Mouse (Mus musculus): Measurements from ENCODE around the gene Xlr5a.
"Not testable (repeated sequence)": the region's sequence is repeated elsewhere in the genome, so short reads cannot be mapped to it uniquely, and the experiment has no call there.

The Xlr5a gene

DNA sequence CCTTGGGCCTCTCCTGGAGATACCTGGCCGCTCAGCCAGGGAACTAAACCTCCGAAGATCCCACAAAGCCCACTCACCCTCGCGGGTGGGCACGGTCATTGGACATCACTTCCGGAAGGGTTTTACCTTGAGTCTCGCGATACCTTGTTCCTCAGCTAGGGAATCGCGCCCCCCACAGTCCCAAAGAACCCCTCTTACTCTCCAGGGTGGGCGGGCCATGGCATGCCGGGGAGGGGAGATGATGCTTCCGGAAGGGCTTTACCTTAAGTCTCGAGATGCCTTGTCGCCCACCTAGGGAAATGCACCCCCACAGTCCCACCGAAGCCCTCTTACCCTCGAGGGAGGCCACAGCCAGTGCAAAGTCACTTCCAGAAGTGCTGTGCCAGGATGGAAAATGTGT lies at the start of gene Xlr5a, which contains the start of gene Xlr5c:
Gene Xlr5a (minus strand): TSS at position 101 of the 400 bp plus-strand sequence.
Gene Xlr5c (minus strand): TSS at position 101 of the 400 bp plus-strand sequence.
- not testable (repeated sequence) for DNase-seq

DNA sequence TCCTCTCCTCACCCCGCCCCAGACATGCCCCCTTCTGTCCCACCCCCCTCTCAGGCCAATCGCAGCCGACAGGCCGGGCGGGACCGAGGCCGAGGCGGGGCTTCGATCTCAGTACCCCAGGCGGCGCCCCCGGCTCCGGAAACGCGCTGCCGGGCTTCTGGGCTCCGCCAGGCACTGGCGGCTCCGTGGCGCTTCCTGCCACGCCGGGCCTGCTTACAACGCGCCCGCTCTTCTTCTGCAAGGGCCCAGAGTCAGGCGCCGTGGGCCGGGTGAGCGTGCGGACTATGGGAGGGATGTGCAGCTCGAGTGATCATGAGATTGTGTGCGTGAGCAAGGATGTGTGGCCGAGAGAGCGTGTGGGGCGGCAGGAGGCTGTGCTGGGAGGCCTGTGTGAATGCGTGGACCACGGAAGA lies 49.7 kb upstream of the Xlr5a start, which contains the start of gene Zfp275:
Gene Zfp275 (plus strand): TSS at position 139 of the 413 bp plus-strand sequence.
- DNase-seq, result peak; percentile 80 to 84

DNA sequence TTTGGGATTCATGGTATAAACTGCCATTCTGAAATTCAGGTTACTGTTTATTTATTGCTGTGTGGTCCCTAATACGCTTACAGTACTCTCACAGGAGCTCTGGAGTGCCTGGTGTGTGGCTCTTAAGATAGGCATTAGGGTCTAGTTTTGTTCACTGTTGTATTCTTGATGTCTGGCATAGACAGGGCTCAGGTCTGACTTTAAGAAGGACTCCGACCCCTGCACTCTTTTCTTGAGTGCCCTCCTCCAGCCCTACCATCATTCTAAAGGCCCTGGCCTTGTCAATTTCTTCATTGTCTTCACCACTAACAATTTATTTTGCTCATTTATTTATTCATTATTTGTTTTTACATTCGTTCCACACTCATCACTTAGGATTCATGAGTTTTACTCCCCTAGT lies 49.3 kb upstream of the Xlr5a start:
- DNase-seq, result no peak

DNA sequence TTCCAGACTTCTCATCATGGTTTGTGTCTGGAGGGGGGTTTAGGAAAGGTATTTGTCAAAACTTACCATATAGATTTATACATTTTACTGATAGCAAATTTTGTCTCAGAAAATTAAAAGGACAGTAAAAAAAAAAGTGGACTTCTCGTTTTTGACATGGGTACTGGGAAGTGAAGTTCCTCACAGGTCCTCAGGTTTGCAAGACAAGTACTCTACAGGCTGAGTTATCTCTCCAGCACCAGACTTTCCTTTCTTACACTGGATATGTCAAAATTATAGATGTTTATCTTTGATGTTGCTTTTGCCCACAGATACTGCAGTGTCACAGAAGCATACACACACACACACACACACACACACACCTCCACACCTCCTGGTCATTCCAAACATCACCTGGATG lies 48.7 kb upstream of the Xlr5a start:
- DNase-seq, result no peak

DNA sequence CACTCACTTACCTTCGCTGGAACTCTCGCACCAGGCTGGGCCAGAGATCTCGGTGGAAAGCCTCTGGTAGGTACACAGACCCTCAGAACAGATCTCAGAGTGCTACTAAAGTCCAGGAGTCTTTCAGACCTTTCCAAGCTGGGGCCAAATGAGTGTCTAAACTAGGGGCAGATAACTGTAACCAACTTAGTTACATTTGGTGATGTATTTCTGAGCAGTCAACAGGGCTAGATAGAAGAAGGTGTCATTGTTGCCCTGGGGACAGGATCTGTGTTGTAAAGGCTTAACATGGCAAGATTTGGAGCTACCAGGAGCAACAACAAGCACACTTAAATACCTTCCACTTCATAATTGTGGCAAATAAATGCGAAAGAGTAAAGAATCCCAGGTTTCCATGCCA lies 44.0 kb upstream of the Xlr5a start, which contains the start of gene Gm45015:
Gene Gm45015 (minus strand): TSS at position 101 of the 400 bp plus-strand sequence.
- no peak for DNase-seq

DNA sequence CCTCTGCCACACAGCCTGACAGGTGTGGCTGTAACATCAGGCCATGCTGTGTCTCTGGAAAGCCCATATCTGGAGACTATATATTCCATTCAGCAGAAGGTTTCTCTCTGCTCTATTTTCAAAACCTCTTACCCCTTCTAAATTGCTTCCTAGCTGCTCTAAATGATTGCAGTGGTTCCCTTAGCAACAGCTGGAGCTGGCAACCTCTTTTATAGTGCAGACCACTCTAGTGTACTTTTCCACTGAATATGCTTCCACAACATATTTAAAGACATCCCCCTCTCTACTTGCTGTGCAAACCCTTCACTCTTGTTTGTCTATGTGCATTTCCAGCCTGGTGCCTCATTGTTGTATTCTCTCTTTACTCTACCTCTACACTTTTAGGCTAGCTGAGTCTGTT lies 40.8 kb upstream of the Xlr5a start:
- no peak for DNase-seq

DNA sequence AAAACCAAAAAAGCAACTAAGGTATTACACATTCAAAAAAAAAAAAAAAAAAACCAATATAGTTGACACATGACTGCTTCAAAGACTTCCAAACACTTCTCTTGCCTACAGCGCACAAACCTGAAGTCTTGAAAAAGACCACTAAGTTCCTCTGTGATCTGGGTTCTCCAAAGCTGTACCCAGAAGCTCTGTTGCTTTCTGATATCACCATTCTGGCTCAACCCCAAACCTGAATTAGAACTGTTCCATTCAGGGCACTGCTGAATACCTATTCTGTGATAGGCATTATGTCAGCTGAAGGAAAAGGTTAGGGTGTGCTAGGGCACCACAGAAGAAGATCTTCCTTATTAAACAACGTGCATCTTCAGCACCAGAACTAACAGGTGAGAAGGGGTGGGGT lies 34.4 kb upstream of the Xlr5a start:
- no peak for DNase-seq

DNA sequence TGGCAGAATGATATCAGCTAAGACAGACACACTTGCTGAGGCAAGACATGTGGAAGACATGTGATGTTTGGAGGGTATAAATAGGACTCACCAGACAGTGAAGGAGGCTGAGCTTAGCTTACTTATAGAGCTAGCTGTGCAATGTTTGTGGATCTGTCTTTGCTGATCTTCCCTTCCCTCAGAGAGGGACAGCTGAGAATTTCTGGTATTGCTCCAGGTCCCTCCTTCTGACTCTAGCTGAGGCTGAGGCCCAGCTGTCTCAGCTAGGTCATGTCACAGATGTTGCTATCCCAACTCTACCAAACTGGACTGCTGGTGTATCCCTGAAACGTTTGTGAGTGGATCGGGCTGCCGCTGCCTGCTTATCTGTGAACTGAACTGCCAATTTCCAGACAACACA lies 28.3 kb upstream of the Xlr5a start:
- DNase-seq, result no peak

DNA sequence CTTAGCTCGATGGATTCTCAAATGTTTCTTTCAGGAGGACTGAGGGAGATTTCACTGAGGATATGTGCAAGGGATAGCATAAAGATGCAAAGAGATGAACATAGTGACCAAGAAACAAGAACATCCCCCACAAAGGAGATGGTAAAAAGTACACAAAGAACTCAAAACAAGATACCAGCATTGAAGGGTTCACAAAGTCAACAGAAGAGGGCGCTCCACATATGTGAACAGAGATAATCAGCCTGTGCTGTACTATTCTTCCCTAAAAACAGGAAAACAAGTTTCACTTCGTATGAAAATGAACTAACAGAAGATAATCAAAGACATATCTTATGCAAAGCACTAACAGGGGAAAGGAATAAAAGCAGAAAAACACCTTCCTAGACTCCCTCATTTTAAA lies 19.7 kb upstream of the Xlr5a start:
- peak in 1 of 2 experiments; percentile 21 for DNase-seq

DNA sequence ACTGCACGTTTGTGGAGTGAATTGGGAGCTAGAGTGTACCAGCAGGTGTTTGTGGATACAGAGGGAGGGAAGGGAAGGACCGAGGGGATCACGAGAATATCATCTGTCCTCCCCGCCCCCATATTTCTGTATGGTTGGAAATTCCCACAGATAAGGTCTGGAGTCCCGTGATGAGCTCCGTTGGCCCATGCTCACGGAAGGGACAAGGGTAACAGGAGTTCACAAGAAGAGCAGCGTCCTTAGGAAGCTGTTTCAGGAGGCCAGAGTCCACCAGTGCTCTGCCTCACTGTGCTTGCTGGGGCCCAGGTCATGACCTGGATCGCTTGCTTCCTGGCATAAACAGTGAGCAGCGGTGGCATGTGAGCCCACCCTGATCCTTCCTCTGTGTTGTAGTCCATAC lies 3.0 kb upstream of the Xlr5a start:
- not testable (repeated sequence) for DNase-seq

DNA sequence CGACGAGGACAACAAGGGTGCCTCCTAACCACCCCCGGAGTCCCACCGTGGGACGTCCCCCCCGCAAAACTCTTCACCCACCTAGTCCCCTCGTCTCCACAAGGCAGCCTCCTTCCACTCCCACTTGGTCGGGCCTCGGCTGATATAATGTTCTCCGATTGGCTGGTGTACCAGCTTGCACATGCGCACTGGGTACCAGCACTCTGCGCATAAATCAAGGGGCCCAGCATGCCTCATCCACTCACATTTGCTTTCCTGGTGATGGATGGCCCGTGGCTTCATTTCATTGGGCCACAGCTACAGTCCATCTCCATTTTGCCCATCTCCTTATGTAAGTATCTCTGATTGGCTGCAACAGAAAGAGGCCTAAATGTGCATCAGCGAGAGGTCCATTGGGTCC lies 27.5 kb downstream of the Xlr5a start, which contains the start of gene Xlr3c:
Gene Xlr3c (minus strand): TSS at position 121 of the 400 bp plus-strand sequence.
- not testable (repeated sequence) for DNase-seq

DNA sequence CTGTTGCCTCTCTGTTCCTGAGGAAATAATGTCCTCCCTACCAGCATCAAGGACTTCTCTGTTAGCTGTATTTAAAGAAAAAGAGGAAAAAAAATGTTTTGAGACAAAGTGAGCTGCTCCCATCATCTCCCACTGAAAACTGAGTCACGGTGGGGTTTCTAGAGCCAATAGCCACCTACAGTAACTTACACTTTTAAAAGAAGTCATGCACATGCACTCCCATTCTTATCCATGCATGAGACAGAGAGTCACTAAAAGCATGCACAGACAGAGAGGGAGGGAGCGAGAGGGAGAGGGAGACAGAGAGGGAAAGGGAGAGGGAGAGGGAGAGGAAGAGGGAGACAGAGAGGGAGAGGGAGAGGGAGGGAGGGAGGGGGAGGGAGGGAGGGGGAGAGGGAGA lies 30.3 kb downstream of the Xlr5a start:
- DNase-seq, result not testable (repeated sequence)

DNA sequence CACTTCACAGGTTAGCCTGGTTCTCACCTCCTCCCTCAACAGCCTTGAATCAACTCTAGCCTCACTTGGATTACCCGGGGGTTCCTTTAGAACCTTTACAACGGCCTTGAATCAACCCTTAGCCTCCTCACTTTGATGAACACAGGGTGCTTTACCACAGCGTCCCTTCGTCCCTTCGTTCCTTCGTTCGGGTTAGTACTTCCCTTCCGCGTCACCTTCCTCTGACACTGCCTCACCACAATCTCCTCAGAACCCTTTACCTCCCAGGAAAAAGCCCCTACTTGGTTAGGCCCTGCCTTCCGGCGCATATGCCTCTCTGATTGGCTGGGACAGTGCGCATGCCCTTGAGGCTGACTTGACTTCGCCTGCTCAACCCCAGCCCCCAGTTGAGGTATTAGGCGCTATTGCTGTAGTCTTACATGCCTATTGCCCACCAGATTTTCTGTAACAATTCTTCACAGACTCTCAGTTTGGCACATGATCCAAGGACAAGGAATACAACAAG lies 49.9 kb downstream of the Xlr5a start, which contains the start of gene Xlr4c:
Gene Xlr4c (minus strand): TSS at position 310 of the 505 bp plus-strand sequence.
- not testable (repeated sequence) for DNase-seq

DNA sequence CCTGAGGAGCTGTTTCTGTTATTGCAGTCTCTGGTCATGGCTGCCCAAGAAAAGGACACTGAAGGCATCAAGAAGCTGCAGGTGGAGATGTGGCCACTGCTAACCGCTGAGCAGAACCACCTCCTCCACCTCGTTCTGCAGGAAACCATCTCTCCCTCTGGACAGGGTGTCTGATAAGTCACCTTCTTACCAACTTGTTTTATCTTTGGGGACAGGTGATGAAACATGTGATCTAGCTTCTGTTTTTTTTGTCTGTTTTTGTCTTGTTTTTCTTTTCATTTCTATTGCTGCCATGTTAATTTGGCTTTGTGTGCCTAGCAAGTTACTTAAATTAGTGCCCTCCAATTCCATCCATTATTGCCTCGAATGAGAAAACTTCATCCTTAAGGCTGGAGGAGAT lies 63.5 kb downstream of the Xlr5a start:
- DNase-seq, result no peak

DNA sequence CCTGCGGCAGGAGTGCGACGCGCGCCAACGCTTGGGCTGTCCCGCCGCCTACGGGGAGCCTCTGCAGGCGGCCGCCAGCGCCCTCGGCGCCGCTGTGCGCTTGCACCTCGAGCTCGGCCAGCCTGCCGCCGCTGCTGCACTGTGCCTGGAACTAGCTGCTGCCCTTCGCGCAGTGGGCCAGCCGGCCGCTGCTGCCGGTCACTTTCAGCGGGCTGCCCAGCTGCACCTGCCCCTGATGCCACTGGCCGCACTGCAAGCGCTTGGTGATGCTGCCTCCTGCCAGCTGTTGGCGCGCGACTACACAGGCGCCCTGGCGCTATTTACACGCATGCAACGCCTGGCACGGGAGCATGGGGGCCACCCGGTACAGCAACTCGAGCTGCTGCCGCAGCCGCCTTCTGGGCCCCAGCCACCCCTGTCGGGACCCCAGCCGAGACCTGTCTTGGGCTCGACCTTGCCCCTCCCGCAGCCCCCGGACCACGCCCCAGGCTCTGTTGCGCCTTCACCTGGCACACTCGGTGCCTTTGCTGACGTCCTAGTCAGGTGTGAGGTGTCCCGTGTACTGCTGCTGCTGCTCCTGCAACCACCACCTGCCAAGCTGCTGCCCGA lies 64.1 kb downstream of the Xlr5a start:
- peak; percentile 54 to 59 for DNase-seq

DNA sequence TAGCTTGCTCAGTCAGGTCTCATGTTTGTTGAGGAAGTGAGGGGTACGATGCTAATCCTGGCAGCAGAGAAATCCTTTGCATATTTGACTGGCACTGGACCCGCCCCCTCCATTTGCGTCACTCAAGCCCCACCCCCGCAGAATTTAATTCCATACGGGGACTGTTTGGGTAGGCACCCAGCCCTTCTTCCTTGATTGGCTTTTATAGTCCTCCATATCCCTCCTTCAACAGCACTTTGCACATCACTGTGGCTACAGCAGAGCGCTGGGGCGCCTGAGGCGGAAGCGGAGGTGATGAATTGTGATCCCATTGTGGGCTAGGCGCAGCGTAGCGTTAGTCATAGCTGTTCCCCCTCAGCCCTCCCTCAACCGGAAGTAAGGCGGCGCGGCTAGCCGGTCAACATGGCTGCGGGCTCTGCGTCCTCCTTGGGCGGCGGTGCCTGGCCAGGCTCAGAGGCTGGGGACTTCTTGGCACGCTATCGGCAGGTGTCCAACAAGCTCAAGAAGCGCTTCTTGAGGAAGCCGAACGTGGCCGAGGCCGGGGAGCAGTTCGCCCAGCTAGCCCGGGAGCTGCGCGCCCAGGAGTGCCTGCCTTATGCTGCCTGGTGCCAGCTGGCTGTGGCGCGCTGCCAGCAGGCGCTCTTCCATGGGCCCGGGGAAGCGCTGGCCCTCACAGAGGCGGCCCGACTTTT lies 64.7 kb downstream of the Xlr5a start, which contains the start of gene F8a:
Gene F8a (plus strand): TSS at position 378 of the 692 bp plus-strand sequence.
- peak; percentile 86 to 87 for DNase-seq

DNA sequence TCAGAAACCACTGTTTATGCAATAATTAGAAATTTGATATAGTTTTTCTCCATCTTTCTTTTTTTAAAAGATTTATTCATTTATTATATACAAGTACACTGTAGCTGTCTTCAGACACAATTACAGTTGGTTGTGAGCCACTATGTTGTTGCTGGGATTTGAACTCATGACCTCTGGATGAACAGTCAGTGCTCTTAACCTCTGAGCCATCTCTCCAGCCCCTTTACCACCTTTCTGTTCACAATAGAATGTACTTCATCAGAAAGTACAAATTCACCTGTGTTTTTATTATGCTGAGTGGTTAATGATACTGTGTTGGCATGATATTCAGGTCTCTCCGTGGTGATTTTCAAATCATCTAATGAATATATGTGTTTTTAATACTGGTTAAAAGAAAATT lies 67.4 kb downstream of the Xlr5a start:
- DNase-seq, result no peak

DNA sequence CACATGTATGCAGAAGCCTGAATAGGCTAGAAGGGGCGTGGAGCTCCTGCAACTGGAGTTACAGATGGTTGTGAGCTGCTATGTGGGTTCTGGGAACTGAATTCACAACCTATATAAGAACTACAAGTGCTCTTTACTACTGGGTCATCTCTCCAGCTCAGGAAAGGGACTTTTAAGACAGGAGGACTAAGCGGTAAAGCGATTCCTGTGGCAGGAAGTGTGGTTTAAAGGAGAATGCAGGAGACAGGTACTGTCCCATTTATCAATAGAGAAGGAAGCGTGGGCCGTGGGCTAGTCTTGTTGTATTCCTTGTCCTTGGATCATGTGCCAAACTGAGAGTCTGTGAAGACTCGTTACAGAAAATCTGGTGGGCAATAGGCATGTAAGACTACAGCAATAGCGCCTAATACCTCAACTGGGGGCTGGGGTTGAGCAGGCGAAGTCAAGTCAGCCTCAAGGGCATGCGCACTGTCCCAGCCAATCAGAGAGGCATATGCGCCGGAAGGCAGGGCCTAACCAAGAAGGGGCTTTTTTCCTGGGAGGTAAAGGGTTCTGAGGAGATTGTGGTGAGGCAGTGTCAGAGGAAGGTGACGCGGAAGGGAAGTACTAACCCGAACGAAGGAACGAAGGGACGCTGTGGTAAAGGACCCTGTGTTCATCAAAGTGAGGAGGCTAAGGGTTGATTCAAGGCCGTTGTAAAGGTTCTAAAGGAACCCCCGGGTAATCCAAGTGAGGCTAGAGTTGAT lies 78.8 kb downstream of the Xlr5a start, which contains the start of gene Xlr4b:
Gene Xlr4b (plus strand): TSS at position 515 of the 746 bp plus-strand sequence.
- not testable (repeated sequence) for DNase-seq

DNA sequence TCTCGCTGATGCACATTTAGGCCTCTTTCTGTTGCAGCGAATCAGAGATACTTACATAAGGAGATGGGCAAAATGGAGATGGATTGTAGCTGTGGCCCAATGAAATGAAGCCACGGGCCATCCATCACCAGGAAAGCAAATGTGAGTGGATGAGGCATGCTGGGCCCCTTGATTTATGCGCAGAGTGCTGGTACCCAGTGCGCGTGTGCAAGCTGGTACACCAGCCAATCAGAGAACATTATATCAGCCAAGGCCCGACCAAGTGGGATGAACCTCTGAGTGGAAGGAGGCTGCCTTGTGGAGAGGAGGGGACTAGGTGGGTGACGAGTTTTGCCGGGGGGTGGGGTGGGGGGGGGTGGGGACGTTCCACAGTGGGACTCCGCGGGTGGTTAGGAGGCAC lies 100.8 kb downstream of the Xlr5a start, which contains the start of gene Xlr3b:
Gene Xlr3b (plus strand): TSS at position 274 of the 400 bp plus-strand sequence.
- peak in 1 of 2 experiments; percentile 22 for DNase-seq

DNA sequence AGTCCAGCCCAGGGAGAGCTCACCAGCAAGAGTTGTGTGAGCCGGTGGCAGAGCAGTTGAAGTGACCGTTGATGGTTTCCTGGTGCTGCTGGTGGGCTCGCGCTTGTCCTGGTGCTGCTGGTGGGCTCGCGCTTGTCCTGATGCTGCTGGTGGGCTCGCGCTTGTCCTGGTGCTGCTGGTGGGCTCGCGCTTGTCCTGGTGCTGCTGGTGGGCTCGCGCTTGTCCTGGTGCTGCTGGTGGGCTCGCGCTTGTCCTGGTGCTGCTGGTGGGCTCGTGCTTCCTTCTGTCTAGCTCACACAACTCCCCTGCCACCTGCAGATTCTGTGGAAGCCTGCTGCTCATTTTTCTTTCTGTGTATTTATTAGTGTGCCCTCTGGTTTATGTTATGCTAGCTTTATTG lies 115.9 kb downstream of the Xlr5a start, which contains the start of gene Spin2d:
Gene Spin2d (minus strand): TSS at position 101 of the 400 bp plus-strand sequence.
- DNase-seq, result not testable (repeated sequence)

DNA sequence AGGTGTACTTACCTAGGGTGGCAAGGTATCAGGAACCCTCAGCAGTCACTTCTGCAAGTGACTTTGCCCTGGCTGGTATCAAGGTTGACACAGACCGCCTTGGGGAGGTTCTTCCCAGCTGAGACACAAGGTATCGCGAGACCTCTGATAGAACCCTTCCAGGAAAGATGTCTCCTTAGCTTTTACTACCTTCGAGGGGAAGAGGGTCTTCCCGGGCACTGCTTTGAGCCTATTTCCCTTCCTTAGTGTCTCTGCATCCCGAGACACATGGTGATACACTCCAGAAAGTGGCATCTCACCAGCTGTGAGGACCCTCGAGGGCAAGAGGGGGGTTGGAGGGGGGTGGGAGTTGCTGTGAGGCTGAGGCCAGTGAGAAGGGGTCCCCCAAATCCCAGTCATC lies 143.4 kb downstream of the Xlr5a start, which contains the start of gene DXBay18:
Gene DXBay18 (minus strand): TSS at position 101 of the 400 bp plus-strand sequence.
- DNase-seq, result not testable (repeated sequence)

DNA sequence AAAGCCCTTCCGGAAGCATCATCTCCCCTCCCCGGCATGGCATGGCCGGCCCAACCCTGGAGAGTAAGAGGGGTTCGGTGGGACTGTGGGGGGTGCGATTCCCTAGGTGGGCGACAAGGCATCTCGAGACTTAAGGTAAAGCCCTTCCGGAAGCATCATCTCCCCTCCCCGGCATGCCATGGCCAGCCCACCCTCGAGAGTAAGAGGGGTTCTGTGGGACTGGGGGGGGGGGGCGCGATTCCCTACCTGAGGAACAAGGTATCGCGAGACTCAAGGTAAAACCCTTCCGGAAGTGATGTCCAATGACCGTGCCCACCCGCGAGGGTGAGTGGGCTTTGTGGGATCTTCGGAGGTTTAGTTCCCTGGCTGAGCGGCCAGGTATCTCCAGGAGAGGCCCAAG lies 144.3 kb downstream of the Xlr5a start, which contains the start of gene Xlr5b:
Gene Xlr5b (plus strand): TSS at position 301 of the 400 bp plus-strand sequence.
- not testable (repeated sequence) for DNase-seq
